Mouse (Mus musculus): ENCODE data around the gene Cdh26. TPM values are rescaled to one million over a fixed set of nuclear protein-coding genes. Genes with fewer than 3 reads are reported as not detected.

Cdh26 gene
- polyA plus RNA-seq, 1 experiment from 2014 or later: 0.10 TPM

DNA sequence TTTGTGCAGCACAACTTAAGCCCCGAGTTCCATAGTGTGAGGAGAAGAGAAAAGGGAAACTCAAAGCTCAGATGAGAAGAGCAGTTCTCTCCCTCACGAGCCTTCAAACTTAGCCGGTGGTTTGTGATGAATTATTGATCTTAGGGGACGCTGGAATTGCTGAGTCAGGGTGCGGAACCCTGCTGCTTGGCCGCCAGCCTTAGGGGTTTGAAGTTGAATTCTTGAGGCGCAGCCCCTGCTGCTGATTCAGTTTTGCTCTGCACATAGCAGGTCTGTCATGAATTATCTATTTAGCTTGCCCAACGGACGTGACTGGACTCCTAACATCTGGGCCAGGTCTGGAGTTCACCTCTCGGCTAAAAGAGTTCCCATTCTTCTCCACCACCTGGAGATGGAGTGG lies 53.1 kb downstream of the Cdh26 start:
- no peak overlapping the region for H3K27ac ChIP-seq (ENCODE audit: low read depth, low read length)
- H3K9me3 ChIP-seq (replicated peaks; ENCODE audit: control insufficient read depth, low read length): no peaks in the 10 kb centered on the region
- 58% methylated on average over 10 of the region's 10 CpGs for WGBS (ENCODE audit: insufficient replicate concordance)
- H3K4me2 ChIP-seq: no peak overlapping the region
- ATAC-seq (replicated peaks; ENCODE audit: insufficient number of reproducible peaks, low FRiP score, low TSS enrichment): no peak
- H3K4me1 ChIP-seq (ENCODE audit: control insufficient read depth, insufficient read depth, low read length): no peaks in the 10 kb centered on the region
- H3K36me3 ChIP-seq (ENCODE audit: control insufficient read depth, insufficient read depth, low read length): no peaks in the 10 kb centered on the region
- H3K9ac ChIP-seq (ENCODE audit: low read depth, low read length): no peak overlapping the region
- no peaks in the 10 kb centered on the region for H3K27me3 ChIP-seq (ENCODE audit: control insufficient read depth, insufficient read depth, low read length)
- no peak overlapping the region for H3K4me3 ChIP-seq (ENCODE audit: low read depth, low read length)

DNA sequence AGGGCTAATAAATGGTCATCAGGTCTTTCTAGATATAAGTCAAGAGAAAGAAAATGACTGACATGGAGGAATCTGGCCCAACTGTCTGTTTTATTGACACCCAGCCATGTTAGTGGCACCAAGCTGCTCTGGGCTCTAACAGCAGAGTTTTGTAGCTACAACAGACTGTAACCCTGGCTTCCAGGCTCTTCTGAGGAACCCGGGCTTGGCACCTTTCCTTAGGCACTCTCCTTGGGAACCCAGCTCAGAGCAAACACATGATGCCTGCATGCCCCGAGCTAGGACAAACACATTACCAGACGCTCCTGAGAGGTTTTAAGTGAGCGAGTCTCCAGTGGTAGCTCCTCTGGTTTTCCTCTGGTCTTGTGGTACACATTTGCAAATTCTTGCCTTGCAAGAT lies 57.9 kb downstream of the Cdh26 start:
- no peak overlapping the region for H3K4me3 ChIP-seq (ENCODE audit: low read depth, low read length)
- no peak overlapping the region for H3K4me2 ChIP-seq
- no peaks in the 10 kb centered on the region for H3K27me3 ChIP-seq (ENCODE audit: control insufficient read depth, insufficient read depth, low read length)
- no peak overlapping the region for H3K9ac ChIP-seq (ENCODE audit: low read depth, low read length)
- H3K4me1 ChIP-seq (ENCODE audit: control insufficient read depth, insufficient read depth, low read length): peaks cover 7% of the 10 kb centered on the region; the same call in 1 of the 2 replicates
- no peak overlapping the region for H3K27ac ChIP-seq (ENCODE audit: low read depth, low read length)
- WGBS (ENCODE audit: insufficient replicate concordance): 70% methylated on average over 4 of the region's 4 CpGs
- ATAC-seq (replicated peaks; ENCODE audit: insufficient number of reproducible peaks, low FRiP score, low TSS enrichment): no peak
- H3K36me3 ChIP-seq (ENCODE audit: control insufficient read depth, insufficient read depth, low read length): no peaks in the 10 kb centered on the region
- H3K9me3 ChIP-seq (replicated peaks; ENCODE audit: control insufficient read depth, low read length): no peaks in the 10 kb centered on the region

GRCm38 (mm10) chr2:178490245-178490920 lies 60.1 kb downstream of the Cdh26 start:
- H3K4me3 ChIP-seq (ENCODE audit: low read depth, low read length): no peak overlapping the region
- H3K9ac ChIP-seq (ENCODE audit: low read depth, low read length): no peak overlapping the region
- H3K9me3 ChIP-seq (replicated peaks; ENCODE audit: control insufficient read depth, low read length): no peaks in the 10 kb centered on the region
- H3K4me1 ChIP-seq (ENCODE audit: control insufficient read depth, insufficient read depth, low read length): peaks cover 21% of the 10 kb centered on the region
- WGBS (ENCODE audit: insufficient replicate concordance): 44% methylated on average over 9 of the region's 9 CpGs
- no peaks in the 10 kb centered on the region for H3K36me3 ChIP-seq (ENCODE audit: control insufficient read depth, insufficient read depth, low read length)
- H3K4me2 ChIP-seq: no peak overlapping the region
- H3K27me3 ChIP-seq (ENCODE audit: control insufficient read depth, insufficient read depth, low read length): no peaks in the 10 kb centered on the region
- no peak for ATAC-seq (replicated peaks; ENCODE audit: insufficient number of reproducible peaks, low FRiP score, low TSS enrichment)
- H3K27ac ChIP-seq (ENCODE audit: low read depth, low read length): no peak overlapping the region

GRCm38 (mm10) chr2:178494066-178494465 lies 63.7 kb downstream of the Cdh26 start:
- ATAC-seq (replicated peaks; ENCODE audit: insufficient number of reproducible peaks, low FRiP score, low TSS enrichment): 0 out of 2 replicates have a peak, but pooled peaks have one; percentile 23
- peak overlapping the region; percentile 29; the same call in 1 of the 2 replicates for H3K9ac ChIP-seq (ENCODE audit: low read depth, low read length)
- no peaks in the 10 kb centered on the region for H3K9me3 ChIP-seq (replicated peaks; ENCODE audit: control insufficient read depth, low read length)
- H3K4me3 ChIP-seq (ENCODE audit: low read depth, low read length): no peak overlapping the region
- peak overlapping the region; percentile 85 for H3K27ac ChIP-seq (ENCODE audit: low read depth, low read length)
- no peaks in the 10 kb centered on the region for H3K27me3 ChIP-seq (ENCODE audit: control insufficient read depth, insufficient read depth, low read length)
- H3K36me3 ChIP-seq (ENCODE audit: control insufficient read depth, insufficient read depth, low read length): no peaks in the 10 kb centered on the region
- H3K4me1 ChIP-seq (ENCODE audit: control insufficient read depth, insufficient read depth, low read length): peaks cover 31% of the 10 kb centered on the region
- H3K4me2 ChIP-seq: no peak overlapping the region
- WGBS (ENCODE audit: insufficient replicate concordance): 31% methylated on average over 11 of the region's 11 CpGs

GRCm38 (mm10) chr2:178495816-178496215 lies 65.5 kb downstream of the Cdh26 start:
- Histone ChIP-seq H3K27ac (ENCODE audit: low read depth, low read length) (no peak overlapping the region), H3K9ac (ENCODE audit: low read depth, low read length) (no peak overlapping the region), H3K27me3 (ENCODE audit: control insufficient read depth, insufficient read depth, low read length) (no peaks in the 10 kb centered on the region), H3K4me2 (no peak overlapping the region), H3K36me3 (ENCODE audit: control insufficient read depth, insufficient read depth, low read length) (no peaks in the 10 kb centered on the region), H3K9me3 (replicated peaks; ENCODE audit: control insufficient read depth, low read length) (0 out of 2 replicates have a peak, but pooled peaks cover 2% of the 10 kb centered on the region), H3K4me1 (ENCODE audit: control insufficient read depth, insufficient read depth, low read length) (peaks cover 24% of the 10 kb centered on the region), H3K4me3 (ENCODE audit: low read depth, low read length) (no peak overlapping the region)
- 73% methylated on average over 2 of the region's 2 CpGs for WGBS (ENCODE audit: insufficient replicate concordance)
- no peak for ATAC-seq (replicated peaks; ENCODE audit: insufficient number of reproducible peaks, low FRiP score, low TSS enrichment)

DNA sequence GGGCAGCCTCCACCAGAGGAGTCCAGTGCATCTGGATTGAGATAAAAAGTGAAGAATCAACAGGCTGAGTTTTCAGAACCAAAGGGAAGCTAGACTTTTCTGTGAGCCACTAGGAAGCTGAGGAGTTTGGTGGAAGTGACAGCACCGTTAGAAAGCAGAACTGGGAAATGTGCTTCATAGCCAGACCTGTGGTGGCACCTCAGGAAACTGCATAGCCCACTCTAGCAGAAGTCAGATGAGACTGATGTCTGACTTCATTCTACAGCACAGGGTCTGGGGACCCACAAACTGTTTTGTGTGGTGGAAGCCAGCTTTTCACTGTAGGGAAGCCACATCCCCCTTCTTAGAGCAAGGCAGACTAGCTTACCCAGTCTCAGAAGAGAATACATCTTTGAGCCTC lies 67.6 kb downstream of the Cdh26 start:
- Histone ChIP-seq H3K4me1 (ENCODE audit: control insufficient read depth, insufficient read depth, low read length) (peaks cover 26% of the 10 kb centered on the region), H3K27ac (ENCODE audit: low read depth, low read length) (no peak overlapping the region), H3K4me3 (ENCODE audit: low read depth, low read length) (no peak overlapping the region), H3K27me3 (ENCODE audit: control insufficient read depth, insufficient read depth, low read length) (no peaks in the 10 kb centered on the region), H3K9me3 (replicated peaks; ENCODE audit: control insufficient read depth, low read length) (0 out of 2 replicates have a peak, but pooled peaks cover 2% of the 10 kb centered on the region), H3K9ac (ENCODE audit: low read depth, low read length) (no peak overlapping the region), H3K36me3 (ENCODE audit: control insufficient read depth, insufficient read depth, low read length) (no peaks in the 10 kb centered on the region), H3K4me2 (no peak overlapping the region)
- ATAC-seq (replicated peaks; ENCODE audit: insufficient number of reproducible peaks, low FRiP score, low TSS enrichment): no peak
- 35% methylated on average over 1 of the region's 1 CpGs for WGBS (ENCODE audit: insufficient replicate concordance)

- H3K27ac ChIP-seq (ENCODE audit: low read depth, low read length): 0 out of 2 replicates have a peak overlapping the region, but pooled peaks have one; percentile 22
- whole genome bisulfite sequencing (ENCODE audit: insufficient replicate concordance): 43% methylated on average over 5 of the region's 5 CpGs
- 0 out of 2 replicates have a peak, but pooled peaks cover 2% of the 10 kb centered on the region for H3K9me3 ChIP-seq (replicated peaks; ENCODE audit: control insufficient read depth, low read length)
- H3K27me3 ChIP-seq (ENCODE audit: control insufficient read depth, insufficient read depth, low read length): no peaks in the 10 kb centered on the region
- H3K9ac ChIP-seq (ENCODE audit: low read depth, low read length): no peak overlapping the region
- no peaks in the 10 kb centered on the region for H3K36me3 ChIP-seq (ENCODE audit: control insufficient read depth, insufficient read depth, low read length)
- H3K4me2 ChIP-seq: no peak overlapping the region
- peaks cover 26% of the 10 kb centered on the region for H3K4me1 ChIP-seq (ENCODE audit: control insufficient read depth, insufficient read depth, low read length)
- no peak for ATAC-seq (replicated peaks; ENCODE audit: insufficient number of reproducible peaks, low FRiP score, low TSS enrichment)
- no peak overlapping the region for H3K4me3 ChIP-seq (ENCODE audit: low read depth, low read length)
Observed at GRCm38 (mm10) chr2:178498409-178498808, 68.1 kb downstream of the Cdh26 start.

GRCm38 (mm10) chr2:178502469-178502868 lies 72.1 kb downstream of the Cdh26 start:
- Histone ChIP-seq H3K4me2 (no peak overlapping the region), H3K27me3 (ENCODE audit: control insufficient read depth, insufficient read depth, low read length) (no peaks in the 10 kb centered on the region), H3K4me3 (ENCODE audit: low read depth, low read length) (no peak overlapping the region), H3K9ac (ENCODE audit: low read depth, low read length) (no peak overlapping the region), H3K36me3 (ENCODE audit: control insufficient read depth, insufficient read depth, low read length) (no peaks in the 10 kb centered on the region), H3K4me1 (ENCODE audit: control insufficient read depth, insufficient read depth, low read length) (peaks cover 12% of the 10 kb centered on the region), H3K9me3 (replicated peaks; ENCODE audit: control insufficient read depth, low read length) (0 out of 2 replicates have a peak, but pooled peaks cover 2% of the 10 kb centered on the region), H3K27ac (ENCODE audit: low read depth, low read length) (no peak overlapping the region)
- 76% methylated on average over 10 of the region's 10 CpGs for WGBS (ENCODE audit: insufficient replicate concordance)
- ATAC-seq (replicated peaks; ENCODE audit: insufficient number of reproducible peaks, low FRiP score, low TSS enrichment): no peak

- Histone ChIP-seq H3K9ac (ENCODE audit: low read depth, low read length) (no peak overlapping the region), H3K4me3 (ENCODE audit: low read depth, low read length) (no peak overlapping the region), H3K4me2 (no peak overlapping the region), H3K4me1 (ENCODE audit: control insufficient read depth, insufficient read depth, low read length) (peaks cover 9% of the 10 kb centered on the region), H3K9me3 (replicated peaks; ENCODE audit: control insufficient read depth, low read length) (no peaks in the 10 kb centered on the region), H3K27ac (ENCODE audit: low read depth, low read length) (no peak overlapping the region), H3K36me3 (ENCODE audit: control insufficient read depth, insufficient read depth, low read length) (no peaks in the 10 kb centered on the region), H3K27me3 (ENCODE audit: control insufficient read depth, insufficient read depth, low read length) (no peaks in the 10 kb centered on the region)
- 55% methylated on average over 12 of the region's 12 CpGs for WGBS (ENCODE audit: insufficient replicate concordance)
- ATAC-seq (replicated peaks; ENCODE audit: insufficient number of reproducible peaks, low FRiP score, low TSS enrichment): no peak
Observed at GRCm38 (mm10) chr2:178506056-178506455, 75.7 kb downstream of the Cdh26 start.
